Mouse (Mus musculus) lung, adult 10 weeks (tissue): ENCODE data around the gene Slco2a1. TPM values are rescaled to one million over a fixed set of nuclear protein-coding genes. Genes with fewer than 3 reads are reported as not detected.

Experiments used
- polyA plus RNA-seq: library from polyadenylated mRNA; stranded (reverse); fragments of 350-450 nt; fragmentation: Illumina TruSeq; extraction: RNeasy Lipid Tissue Mini Kit (QIAGEN cat#74804); gene quantifications from one replicate; pipeline ENCODE4 v1.2.3, GENCODE M21; 2014; ENCODE audit warnings: low read depth, low replicate concordance; ENCODE audit not compliant: insufficient read depth

Slco2a1 gene
- polyA plus RNA-seq = 49.7 TPM

GRCm38 (mm10) chr9:102988462-102988861 is at the start of gene Slco2a1:
TSS of gene Slco2a1 (plus strand) at chr9:102988712.

GRCm38 (mm10) chr9:103111621-103112470 is 123.3 kb downstream of the Slco2a1 start, which contains the start of gene Rab6b:
TSS of gene Rab6b (plus strand) at chr9:103111787.

Other genes with a start within 250 kb of the Slco2a1 start
- gene Ryk, start 153.8 kb upstream of the Slco2a1 start, polyA plus RNA-seq = 56.7 TPM
- 14.0 TPM for gene Rab6b, start 123.1 kb downstream of the Slco2a1 start, polyA plus RNA-seq
- gene Srprb, start 213.4 kb downstream of the Slco2a1 start, polyA plus RNA-seq = 27.7 TPM
- not detected for gene Gm20425, start 241.6 kb downstream of the Slco2a1 start, polyA plus RNA-seq
- gene Trf, start 241.7 kb downstream of the Slco2a1 start, polyA plus RNA-seq = 633 TPM